Mouse (Mus musculus) CH12.LX (cell line): Measurements from ENCODE around the gene Chd1l.

Source experiments
- CHD1 ChIP-seq: IDR thresholded peaks from 2 replicates; pipeline ENCODE4 v1.6.1; 2012; ENCODE audit warnings: low read depth, low read length, improper control_type of control experiment, inconsistent platforms
- CTCF ChIP-seq, 2 experiments: IDR thresholded peaks in 1 of 2; conservative IDR thresholded peaks in 1 of 2; 2 replicates each; pipeline ENCODE4 v1.5.1; 2011 to 2012; ENCODE audit warnings: low read depth in 2 of 2, low read length in 2 of 2, improper control_type of control experiment in 1 of 2, inconsistent platforms in 1 of 2, mild to moderate bottlenecking in 1 of 2, moderate library complexity in 1 of 2
- USF2 ChIP-seq: conservative IDR thresholded peaks from 2 replicates; pipeline ENCODE4 v1.6.1; 2011; ENCODE audit warnings: low read depth, low read length, improper control_type of control experiment
- ZC3H11A ChIP-seq: IDR thresholded peaks from 2 replicates; pipeline ENCODE4 v1.6.1; 2012; ENCODE audit warnings: low read depth, mild to moderate bottlenecking, inconsistent platforms, low read length, improper control_type of control experiment

- TF ChIP-seq CHD1 = no peak
- TF ChIP-seq USF2 = no peak
- no peak for TF ChIP-seq CTCF (conservative IDR thresholded peaks at IDR 0.05 in 1 of 2, IDR thresholded peaks at IDR 0.05 in 1 of 2; ENCODE audit: low read depth in 2 of 2, low read length in 2 of 2)
- TF ChIP-seq ZC3H11A = no peak
These were observed 63.8 kb downstream of the Chd1l start for GRCm38 (mm10) chr3:97546205-97546604.
